Mouse (Mus musculus): Measurements from ENCODE around the gene Hinfp.

GRCm38 (mm10) chr9:44334396-44335330 is 29.2 kb upstream of the Hinfp start, which contains the start of gene H2afx:
- peak; percentile 88 for TF ChIP-seq POLR2A (IDR thresholded peaks at IDR 0.05; ENCODE audit: insufficient read length, low read depth)
- TF ChIP-seq MYOD1 (IDR thresholded peaks at IDR 0.05; ENCODE audit: control insufficient read depth in 1 of 3, insufficient read length in 2 of 3, low read depth in 2 of 3) = peak in 1 of 3 experiments; percentile 17
- TF ChIP-seq CEBPB (IDR thresholded peaks at IDR 0.05; ENCODE audit: insufficient read depth, poor library complexity, severe bottlenecking) = no peak
- TF ChIP-seq TCF12 (IDR thresholded peaks at IDR 0.05; ENCODE audit: insufficient read depth, poor library complexity, severe bottlenecking) = no peak
- peak; percentile 94 for TF ChIP-seq POLR2AphosphoS2 (IDR thresholded peaks at IDR 0.05; ENCODE audit: insufficient read length, low read depth)
- peak; percentile 51 for TF ChIP-seq REST (IDR thresholded peaks at IDR 0.05; ENCODE audit: insufficient read depth, insufficient read length)

Data from myocyte (in vitro differentiated cells).